Mouse (Mus musculus): ENCODE measurements around the gene Maob.

DNA sequence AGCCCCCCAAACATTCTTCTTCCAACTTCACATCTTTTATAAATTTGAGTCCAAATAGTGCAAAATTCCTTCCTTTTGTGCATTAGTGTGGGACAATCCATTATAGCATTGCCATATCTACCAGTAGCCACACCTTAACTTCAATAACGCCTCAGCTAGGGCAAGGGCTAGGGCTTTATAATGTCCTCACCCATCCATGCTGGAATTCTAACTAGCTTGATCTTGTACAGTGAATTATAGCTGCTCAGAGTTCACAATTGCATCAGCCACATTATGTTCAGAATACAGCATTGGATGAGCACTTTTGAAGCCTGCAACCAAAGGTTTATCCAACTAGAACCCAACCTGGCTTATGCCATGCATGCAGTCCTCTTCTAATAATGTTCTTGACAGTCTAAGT, 8.9 kb upstream of the Maob start:
- no peak for TF ChIP-seq POU5F1 (IDR thresholded peaks at IDR 0.05; ENCODE audit: borderline replicate concordance, low read length)
- TF ChIP-seq CTCF (conservative IDR thresholded peaks at IDR 0.05; ENCODE audit: low read length) = no peak
- TF ChIP-seq NANOG (IDR thresholded peaks at IDR 0.05; ENCODE audit: borderline replicate concordance, low read length) = no peak

All from E14TG2a.4 (cell line).